Comparison of ENCODE assay signal across 18 mouse cellular contexts in genomic region chr14:122277142-122277541, GRCm38 (mm10).
"Had no signal": no experiment of that assay in that cellular context is flagged by ENCODE, and none has a peak within 500 bp of the region (broad histone marks: within the 10 kb centered on the region; RNA-seq: fewer than 3 reads in every experiment).

No protein-coding gene starts in this region.

- H3K4me3 ChIP-seq: midbrain, embryonic 10.5 days; midbrain, embryonic 12.5 days; myocyte; neural tube, embryonic 13.5 days; neural tube, embryonic 15.5 days had no signal

- H3K9ac ChIP-seq: lung, embryonic 14.5 days; midbrain, embryonic 12.5 days; neural tube, embryonic 13.5 days; neural tube, embryonic 15.5 days had no signal

- H3K36me3 ChIP-seq: midbrain, embryonic 10.5 days; midbrain, embryonic 12.5 days; neural tube, embryonic 13.5 days; neural tube, embryonic 15.5 days had no signal

- H3K4me2 ChIP-seq: lung, embryonic 14.5 days; midbrain, embryonic 12.5 days; neural tube, embryonic 13.5 days; neural tube, embryonic 15.5 days had no signal

- ATAC-seq: midbrain, embryonic 16.5 days had no signal

- H3K27ac ChIP-seq: midbrain, embryonic 10.5 days; midbrain, embryonic 12.5 days; neural tube, embryonic 13.5 days; neural tube, embryonic 15.5 days had no signal

- DNase-seq: lung, adult 18-20 months; lung, embryonic 14.5 days; lung, postnatal 10 days; lung, postnatal 4 days; midbrain, embryonic 14.5 days; retina, postnatal 1 day; right cerebral cortex, adult 18-20 months; right cerebral cortex, postnatal 25 days; right cerebral cortex, postnatal 4 days; spleen, adult 18-20 months; thymus, adult 2 months; thymus, postnatal 25 days had no signal

- H3K4me1 ChIP-seq: neural tube, embryonic 15.5 days had no signal

- H3K9me3 ChIP-seq: midbrain, embryonic 10.5 days; midbrain, embryonic 12.5 days; neural tube, embryonic 13.5 days; neural tube, embryonic 15.5 days had no signal
